Mouse (Mus musculus) liver (tissue): ENCODE results near the gene Gm20458.

Experiments used
- DNase-seq: peaks from one replicate; pipeline ENCODE4 v3.0.0-alpha.2; 2020; ENCODE audit warnings: mixed read lengths

Gm20458 gene

DNA sequence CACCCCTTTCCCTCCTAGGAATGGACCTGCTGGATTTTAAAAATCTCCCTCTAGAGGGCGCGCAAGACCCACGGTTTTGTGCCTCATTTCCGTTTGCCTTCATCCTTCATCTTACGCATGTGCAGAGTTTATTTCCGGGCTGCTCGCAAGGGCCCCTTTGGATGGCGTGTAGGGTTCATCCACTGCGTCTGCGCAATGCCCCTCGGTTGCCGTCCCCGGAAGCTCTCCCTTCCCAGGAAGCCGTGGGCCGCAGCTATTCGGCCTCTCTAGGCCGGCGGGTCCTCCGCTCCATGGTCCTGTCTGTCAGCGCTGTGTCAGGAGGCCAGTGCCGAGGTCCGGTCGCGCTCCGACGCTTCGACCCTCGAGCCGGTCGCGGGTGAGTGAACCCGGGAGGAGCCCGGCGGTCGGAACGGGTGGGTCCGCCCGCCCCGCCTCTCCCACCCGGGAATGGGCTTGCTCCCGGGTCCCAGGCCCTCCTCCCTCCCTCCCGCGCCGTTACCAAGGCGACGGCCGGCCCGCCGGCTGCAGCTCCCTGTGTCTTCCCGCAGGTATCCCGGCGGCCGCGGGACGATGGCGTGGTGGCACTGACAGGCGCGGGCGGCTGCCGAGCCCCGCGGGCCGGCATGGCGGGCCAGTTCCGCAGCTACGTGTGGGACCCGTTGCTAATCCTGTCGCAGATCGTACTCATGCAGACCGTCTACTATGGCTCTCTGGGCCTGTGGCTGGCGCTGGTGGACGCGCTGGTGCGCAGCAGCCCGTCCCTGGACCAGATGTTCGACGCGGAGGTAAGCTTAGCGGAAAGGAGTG lies at the start of gene Gm20458:
Gm20458 (plus strand) TSS at position 223 of the 807 bp plus-strand sequence.
- peak; percentile 94 for DNase-seq

DNA sequence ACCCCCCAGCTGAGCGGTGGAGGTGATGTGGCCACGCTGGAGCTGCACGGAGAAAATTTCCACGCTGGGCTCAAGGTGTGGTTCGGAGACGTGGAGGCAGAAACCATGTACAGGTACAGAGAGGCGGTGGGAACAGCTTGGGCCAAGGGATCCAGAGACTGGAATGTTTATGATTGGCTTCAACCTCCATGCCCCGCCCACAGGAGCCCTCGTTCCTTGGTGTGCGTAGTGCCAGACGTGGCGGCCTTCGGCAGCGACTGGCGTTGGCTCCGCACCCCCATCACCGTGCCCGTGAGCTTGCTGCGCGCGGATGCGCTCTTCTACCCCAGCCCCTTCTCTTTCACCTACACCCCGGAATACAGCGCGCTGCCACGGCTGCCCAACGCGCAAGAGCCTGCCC lies 46.6 kb upstream of the Gm20458 start:
- DNase-seq = no peak

DNA sequence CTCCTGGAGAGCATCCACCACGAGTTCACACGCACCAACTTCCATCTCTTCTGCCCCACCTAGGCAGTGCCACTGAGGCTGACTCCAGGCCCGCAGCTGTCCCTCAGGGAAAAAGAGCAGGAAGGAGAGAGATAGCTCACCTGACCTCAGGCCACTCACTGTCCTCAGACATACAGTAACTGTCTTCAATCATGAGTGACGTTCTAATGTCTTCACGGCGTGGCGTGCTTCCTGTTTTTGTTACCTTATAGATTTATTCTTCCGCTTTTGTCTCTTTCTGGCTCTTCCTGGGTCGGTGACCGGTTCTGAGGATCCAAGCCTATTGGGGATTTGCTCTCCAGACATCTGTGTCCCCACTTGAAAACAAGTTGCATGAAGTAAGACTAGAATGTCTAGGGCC lies 46.2 kb upstream of the Gm20458 start:
- no peak for DNase-seq

DNA sequence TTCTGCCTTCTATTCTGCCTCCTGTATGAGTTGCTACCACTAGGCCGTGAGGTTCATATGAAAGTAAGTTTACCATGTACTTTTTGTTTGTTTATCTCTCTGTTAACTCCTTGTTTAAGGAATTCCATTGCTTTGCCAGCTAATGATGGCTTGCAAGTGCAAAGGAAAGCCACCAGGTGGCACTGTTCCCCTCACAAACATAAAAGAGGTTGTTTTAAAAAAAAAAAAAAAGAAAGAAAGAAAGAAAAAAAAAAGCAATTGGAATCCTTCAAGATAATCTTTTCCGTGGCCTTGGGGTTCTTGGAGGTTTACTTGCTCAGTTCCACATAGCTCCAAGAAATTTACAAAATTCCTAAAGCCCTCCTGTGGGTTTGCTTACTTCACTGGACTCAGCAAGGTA lies 43.6 kb upstream of the Gm20458 start:
- peak; percentile 32 for DNase-seq

DNA sequence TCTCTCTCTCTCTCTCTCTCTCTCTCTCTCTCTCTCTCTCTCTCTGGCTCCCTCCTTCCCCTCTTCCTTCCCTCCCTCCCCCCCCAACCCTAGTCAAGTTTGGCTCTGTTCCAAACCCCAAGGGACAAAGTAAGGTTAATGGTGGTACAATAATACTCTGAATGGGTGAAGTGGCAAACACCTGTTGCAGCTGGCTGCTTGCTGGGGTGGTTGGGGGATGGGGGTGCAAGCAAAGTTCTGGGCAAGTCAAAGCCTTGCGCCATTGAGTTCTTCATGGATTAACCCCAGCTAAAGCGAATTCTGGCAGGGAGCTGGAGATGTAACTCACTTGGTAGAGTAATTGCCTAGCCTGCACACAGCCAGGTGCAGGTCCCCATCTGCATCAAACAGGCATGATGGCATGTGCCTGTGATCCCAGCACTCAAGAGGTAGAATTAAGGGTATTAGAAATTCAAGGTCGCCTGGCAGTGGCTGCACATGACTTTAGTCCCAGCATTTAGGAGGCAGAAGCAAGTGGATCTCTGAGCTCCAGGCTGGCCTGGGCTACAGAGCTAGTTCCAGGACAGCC lies 42.4 kb upstream of the Gm20458 start:
- no peak for DNase-seq

DNA sequence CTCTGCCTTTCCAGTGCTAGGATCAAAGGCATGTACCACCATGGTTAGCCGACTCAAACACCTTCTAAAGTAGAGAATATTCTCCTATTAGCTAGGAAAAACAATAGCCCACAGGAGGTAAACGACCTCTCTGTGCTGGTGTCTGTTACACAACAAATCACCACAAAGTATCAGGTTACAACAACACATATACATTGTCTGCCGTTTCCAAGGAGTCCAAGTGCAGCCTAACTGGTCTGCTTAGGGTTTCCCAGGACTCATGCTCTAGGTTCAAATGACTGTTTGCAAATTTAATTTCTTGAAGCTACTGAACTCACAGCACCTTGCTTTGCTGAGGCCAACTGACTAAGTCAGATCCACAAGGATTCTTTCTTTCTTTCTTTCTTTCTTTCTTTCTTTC lies 41.3 kb upstream of the Gm20458 start:
- no peak for DNase-seq

DNA sequence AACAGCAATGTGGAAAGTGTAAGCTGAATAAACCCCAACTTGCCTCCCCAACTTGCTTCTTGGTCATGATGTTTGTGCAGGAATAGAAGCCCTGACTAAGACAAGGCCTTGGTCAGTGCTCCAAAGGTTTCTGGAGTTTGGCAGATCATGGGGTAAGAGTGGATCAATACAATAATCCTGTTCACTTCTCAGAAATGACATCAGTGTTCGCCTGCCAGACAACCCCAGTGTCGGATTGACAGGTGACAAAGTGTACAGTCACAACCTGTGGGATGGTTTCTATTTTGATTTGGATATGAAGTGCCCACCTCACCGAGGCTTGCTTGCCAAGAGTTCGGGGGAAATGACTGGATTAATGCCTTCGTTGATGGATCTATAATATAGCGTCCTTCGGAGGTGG lies 39.5 kb upstream of the Gm20458 start:
- no peak for DNase-seq

DNA sequence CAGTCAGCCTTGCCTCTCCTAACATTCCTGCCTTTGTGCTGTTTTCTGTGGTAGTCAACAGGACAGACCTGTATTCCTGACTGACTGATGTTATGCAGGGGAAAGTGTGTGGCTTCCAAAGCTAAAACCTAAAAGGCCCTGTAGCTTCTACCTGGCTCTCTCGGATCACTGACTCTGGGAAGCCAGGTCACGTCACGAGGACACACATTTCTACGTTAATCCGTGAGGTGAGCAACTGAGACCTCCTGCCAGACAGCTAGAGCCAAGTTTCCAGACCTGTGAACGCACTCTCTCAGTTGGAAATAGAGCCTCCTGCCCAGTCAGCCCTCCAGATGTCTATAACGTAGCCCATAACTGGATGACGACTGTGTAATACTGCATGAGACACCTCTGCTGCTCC lies 38.8 kb upstream of the Gm20458 start:
- no peak for DNase-seq

DNA sequence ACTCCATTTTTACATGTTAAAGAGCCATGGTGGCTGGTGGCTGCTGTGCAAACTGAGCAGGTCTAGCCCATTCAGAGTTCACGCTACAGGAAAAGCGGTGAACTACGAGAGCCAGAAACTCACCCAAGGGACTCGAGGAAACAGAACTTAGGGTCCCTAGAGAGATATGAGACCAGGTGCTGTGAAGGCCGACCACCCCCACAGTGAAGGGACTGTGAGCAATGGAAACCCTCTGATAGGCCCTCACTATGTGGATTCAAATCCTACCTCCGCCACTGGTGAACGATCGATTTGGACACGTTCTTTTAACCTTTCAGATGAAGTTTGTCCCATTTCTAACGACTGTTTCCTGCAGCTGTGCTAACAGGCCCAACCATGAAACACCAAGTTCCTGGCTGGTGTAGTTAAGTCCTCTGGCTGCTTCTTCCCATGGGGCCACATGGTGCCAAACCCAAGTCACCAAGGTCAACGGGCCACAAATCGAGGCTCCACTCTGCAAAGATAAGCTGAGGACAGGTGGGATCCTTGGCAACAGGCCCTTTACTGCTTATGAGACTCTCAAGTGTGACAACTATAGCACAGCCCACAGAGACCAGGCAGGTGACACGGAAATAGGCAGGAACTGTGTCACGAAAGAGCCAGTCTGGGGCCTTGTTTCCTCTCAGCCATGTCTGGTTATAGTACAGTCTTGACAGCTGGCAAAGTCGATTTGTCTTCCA lies 37.9 kb upstream of the Gm20458 start:
- DNase-seq = no peak

DNA sequence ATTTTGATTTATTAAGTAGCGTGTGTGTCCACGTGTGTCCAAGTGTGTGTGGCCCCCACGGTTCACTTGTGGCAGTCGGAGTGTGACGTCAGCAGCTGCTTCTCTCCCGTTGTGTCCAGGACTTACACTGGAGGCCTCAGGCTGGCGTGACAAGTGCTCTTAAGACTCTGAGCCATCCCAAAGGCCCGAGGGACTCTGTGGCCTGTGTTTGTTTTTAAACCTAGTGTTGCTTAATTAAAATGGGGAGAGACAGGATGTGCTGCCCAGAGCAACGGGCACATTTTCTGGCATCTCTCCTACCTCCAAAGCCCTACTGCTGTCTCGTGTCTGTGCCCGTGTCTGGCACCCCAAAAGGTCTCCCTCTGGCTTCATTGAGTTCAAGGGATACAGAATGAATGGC lies 37.3 kb upstream of the Gm20458 start:
- no peak for DNase-seq

DNA sequence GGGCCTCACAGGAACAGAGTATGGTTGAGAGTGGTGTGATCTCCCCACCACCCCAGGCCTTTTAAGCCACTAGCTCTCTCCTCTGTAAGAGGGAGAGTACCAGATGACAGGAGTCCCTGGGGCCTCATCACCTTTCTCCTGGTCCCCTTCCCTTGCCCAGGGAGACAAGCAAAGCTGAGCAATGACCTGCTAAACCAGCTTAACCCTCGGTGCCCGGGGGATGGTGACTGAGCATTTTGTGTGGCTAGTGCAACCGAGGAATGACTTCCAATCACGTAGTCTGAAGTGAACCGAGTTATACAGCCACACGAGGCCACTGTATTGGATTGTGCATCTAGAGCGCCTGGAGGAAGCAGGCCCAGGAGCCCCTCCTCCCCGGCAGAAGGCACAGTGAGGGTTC lies 36.4 kb upstream of the Gm20458 start:
- DNase-seq = no peak

DNA sequence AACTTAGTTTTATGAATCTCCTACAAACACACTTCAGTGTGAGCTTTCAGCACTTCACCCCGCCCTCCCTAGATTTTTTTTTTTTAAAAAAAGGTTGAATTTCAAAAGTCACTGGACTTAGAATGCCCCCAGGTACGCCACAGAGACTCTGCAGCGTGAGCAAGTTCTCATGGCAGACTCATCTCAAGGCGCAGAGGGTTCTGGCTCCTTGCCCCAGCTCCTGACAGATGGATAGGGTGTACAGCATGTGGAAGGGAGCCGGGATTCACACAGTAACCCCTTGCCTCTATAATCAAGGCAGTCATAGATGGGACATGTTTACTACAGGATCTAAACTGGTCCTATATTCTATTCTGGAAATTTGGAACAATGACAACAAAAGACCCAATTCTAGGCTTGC lies 35.4 kb upstream of the Gm20458 start:
- DNase-seq = no peak

DNA sequence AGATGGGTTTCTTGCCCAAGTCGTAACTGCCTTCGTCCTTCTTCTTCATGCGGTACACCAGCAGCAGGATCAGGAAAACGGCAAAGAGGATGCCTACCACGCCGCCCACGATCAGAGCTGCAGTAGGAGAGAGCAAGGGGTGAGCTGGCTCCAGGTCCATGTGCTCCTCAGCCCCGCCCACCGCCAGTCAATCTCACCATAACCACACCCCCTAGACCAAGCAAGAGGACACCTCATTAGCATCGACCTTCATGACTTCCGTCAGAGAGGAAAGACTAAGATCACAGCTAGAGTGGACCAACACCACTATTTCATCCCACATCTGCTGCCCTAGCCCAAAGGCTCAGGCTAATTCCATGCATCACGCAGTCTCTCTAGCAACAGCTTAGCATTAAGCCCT lies 34.6 kb upstream of the Gm20458 start:
- no peak for DNase-seq

DNA sequence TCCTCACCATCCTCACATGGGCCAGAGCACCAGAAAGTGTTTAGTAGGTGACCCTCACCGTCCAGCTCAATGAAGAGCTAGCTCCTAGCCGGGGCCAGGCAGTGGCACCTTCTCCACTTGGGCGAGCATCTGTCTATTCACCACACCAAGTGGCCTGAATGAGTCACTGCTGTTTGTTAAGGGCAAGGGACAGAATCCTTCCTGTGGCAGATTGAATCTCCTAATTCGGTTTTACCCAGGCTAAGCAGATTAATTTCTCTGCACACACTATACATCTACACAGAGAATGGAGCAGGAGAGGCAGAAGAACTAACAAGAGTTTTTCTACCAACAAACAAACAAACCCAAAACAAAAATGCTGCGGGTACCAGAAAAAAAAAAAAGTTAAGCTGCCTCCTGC lies 33.8 kb upstream of the Gm20458 start:
- no peak for DNase-seq

DNA sequence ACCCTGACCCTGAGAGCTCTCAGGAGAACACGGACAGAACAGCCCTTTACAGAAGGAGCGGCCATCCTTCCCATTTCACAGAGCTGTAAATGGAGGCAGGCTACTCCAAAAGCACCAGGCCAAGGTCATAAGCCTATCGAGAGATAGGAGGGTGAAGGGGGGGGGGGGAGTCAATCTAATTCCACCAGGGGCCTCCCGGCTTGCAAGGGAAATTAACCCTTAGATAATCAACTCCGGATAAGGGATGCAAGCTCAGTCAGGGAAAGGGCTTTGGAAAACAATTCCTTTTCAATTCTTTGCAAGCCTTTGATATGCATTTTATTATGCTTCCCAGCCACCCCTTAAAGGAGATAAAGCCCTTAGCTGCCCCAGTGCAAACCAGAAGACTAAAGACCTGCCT lies 32.3 kb upstream of the Gm20458 start:
- no peak for DNase-seq

DNA sequence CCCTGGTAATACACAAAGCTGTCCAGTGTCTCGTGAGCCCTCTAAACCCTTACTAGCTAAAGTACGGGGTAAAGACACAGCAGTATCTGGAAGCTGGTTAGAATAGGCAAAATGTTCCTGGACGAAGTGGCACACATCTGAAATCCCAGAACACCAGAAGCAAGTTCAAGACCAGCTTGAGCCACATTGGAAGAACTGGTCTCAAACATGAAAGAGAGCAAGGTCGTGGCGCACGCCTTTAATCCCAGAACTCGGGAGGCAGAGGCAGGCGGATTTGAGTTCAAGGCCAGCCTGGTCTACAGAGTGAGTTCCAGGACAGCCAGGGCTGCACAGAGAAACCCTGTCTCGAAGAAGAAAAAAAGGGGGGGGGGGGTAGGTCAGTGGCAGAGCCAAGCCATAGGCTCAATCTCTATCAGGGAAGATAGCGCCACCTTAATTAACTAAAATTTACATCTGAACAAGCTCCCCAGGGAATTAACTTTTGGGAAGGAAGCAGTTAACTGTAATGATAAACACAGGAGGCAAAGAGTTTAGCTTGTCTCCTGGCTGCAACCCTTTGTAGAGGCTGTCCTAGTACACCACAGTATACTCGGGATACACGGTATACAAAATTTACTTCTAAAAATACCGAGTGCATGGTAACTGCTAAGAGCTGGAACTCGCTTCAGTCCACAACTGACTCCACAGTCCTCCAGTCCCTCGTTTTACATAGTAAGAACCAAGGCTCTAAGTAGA lies 30.7 kb upstream of the Gm20458 start:
- no peak for DNase-seq

DNA sequence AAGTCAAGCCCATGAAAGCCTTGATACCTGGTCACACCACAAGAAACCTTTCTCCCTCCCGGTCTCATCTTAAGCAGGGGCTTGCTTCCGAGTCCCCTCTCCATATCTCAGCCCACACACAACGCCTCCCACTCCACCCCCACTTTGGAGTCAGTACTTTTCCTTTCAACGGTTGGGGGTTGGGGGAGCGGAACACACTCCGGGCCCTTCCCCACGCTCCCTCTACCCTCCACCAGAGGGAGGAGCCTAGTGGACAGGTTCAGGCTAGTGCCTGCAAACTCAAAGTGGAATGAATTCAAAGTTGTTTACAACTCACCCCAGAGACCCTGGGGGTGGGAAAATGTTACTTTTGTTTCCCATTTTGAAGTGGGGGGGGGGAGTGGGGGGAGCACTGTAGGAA lies 30.1 kb upstream of the Gm20458 start:
- no peak for DNase-seq

DNA sequence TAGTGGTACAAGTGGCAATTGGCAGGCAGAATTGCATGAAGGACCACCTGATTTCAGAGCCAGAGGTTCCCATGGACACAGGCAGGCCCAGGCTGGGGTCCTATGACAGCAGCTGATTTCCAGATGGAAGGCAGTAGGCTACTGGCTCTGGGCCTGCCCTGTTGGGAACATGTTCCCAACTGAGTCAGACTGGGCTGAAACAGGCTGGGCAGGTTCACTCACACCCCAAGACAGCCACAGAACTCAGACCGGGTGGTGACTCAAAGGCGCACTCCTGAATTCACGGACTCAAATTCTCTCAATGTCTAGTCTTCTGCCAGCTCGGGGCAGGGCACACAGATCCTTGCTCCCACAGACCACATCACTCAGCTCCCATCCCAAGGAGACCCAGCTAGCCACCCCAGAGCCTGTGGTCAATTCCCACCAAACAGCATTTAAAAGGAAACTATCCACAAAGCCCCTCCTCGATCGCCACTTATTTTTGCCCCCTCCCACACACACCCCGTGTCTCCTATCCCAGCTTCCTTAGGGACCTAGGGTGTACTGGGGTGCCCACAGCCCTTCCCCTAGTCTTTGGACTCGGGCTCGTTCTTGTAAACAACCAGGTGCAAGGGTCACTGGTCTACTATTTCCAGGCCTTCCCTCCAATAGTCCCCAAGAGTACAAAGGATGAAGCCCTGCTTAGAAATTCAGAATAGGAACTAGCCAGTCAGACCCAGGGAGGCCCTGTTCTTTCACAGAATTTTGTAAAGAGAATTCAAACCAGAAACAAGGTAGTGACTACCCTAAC lies 28.9 kb upstream of the Gm20458 start:
- no peak for DNase-seq

DNA sequence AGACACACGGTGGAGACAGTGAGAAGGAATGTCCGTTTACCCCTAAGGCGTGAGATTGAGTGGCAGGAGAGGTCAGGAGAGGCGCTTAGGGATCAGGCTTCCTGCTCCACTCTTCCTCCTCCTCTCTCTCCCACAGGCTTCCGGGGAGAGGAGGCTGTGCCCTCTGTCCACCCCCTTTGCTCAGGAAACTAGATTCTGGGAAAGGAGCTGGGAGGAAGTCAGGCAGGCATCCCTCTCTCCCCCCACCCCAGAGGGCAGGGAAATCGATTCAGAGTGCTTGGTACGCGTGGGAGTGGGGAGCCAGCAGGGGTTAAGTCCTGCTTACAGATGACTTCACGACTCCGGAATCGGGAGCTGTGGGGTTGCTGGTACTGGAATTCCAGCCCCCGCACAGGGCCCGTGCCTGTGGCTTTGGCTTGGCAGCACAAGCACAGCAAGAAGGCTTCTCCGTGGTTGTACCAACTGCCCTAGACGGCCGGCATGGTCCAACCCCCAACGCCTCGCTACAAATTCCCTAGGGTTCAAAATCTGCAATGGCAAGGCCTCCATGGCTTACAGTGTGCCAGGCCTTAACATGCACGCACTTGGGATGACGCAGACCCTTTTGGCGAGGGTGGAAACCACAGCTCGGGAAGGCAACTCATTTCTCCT lies 28.1 kb upstream of the Gm20458 start:
- peak; percentile 22 for DNase-seq

DNA sequence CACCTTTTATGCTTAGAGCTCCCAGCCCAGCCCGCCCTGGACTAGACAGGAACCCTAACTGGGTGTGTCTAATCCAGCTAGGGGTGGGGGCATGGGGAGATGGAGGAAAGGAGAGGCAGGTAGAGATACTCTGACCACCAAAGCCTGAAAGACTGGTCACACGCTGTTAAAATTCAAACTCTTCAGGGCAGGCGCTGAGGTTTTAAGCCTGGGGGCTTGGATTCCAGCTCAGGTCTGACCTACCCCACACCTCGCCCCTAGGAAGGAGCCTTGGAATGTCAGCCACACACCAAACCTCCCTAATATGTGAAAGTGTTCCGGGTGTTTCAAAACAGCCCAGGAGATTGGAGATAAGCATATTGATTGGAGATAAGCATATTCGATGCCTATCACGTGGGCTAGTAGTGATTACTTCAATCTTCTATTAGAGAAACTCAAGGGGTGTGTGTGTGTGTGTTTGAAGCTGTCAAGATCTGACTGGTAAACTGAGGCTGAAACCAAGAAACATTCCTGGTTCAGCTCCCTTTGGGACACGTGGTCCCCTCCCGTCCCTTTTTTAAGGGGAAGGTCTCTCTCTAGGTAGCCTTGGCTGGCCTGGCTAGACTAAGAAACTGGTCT lies 27.4 kb upstream of the Gm20458 start:
- DNase-seq = no peak

DNA sequence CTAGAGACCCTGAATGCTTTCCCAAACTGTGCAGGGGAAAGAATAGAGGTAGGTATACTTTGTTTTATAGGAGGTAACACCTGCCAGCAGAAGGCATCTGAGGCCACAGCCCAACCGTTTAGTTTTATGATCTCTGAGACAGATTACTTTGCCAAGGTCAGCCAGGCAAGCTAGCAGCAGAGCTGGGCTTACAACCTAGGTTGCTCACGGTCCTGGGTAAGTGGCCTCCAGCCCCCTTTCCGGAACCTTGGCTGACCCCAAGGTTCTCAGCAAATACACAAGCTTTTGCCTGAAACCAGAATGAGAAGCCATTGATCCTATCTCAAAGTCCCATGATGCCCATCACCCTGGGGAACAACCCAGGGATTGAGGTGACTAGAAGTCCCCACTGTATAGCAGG lies 26.1 kb upstream of the Gm20458 start:
- no peak for DNase-seq
